Mouse (Mus musculus) CH12.LX (cell line): ENCODE measurements around the gene Gm10382. TPM values are rescaled to one million over a fixed set of nuclear protein-coding genes. Genes with fewer than 3 reads are reported as not detected.

Experiments
- DNase-seq: peaks from one replicate; pipeline ENCODE4 v3.0.0-alpha.2; 2013; ENCODE audit errors: extremely low read depth
- H3K27ac ChIP-seq: 2 replicates; pipeline ENCODE4 v1.5.1; 2012; ENCODE audit warnings: low read depth, mild to moderate bottlenecking, control low read depth, moderate library complexity; ENCODE audit not compliant: insufficient read depth
- H3K27me3 ChIP-seq: replicated peaks from 2 replicates; pipeline ENCODE3; 2012; ENCODE audit warnings: inconsistent platforms
- H3K36me3 ChIP-seq, 2 experiments: replicated peaks in 1 of 2; 2 replicates each; pipeline versions ENCODE3 to v1.6.1; 2012; ENCODE audit warnings: inconsistent platforms in 1 of 2, low read length in 1 of 2, mild to moderate bottlenecking in 1 of 2, mixed read lengths in 1 of 2, moderate library complexity in 1 of 2; ENCODE audit not compliant: control insufficient read depth in 1 of 2, insufficient read depth in 1 of 2
- H3K4me1 ChIP-seq, 2 experiments: 2 replicates each; pipeline ENCODE4 v1.6.1; 2012; ENCODE audit warnings: inconsistent platforms in 1 of 2, moderate library complexity in 1 of 2; ENCODE audit not compliant: insufficient read depth in 2 of 2, control insufficient read depth in 1 of 2
- H3K4me2 ChIP-seq: 2 replicates; pipeline ENCODE4 v1.6.1; 2012; ENCODE audit warnings: low read depth, mild to moderate bottlenecking, control low read depth; ENCODE audit not compliant: poor library complexity, insufficient read depth, severe bottlenecking
- H3K4me3 ChIP-seq, 3 experiments: fragments of 150-350 bp in 1 of 3; sonication (generic) in 1 of 3; replicated peaks in 1 of 3; 2 replicates each; pipeline versions ENCODE3 to v1.5.1; 2011 to 2012; ENCODE audit warnings: low read depth in 2 of 3, low read length in 2 of 3, mild to moderate bottlenecking in 2 of 3, moderate library complexity in 2 of 3, control low read depth in 1 of 3, improper control_type of control experiment in 1 of 3, inconsistent platforms in 1 of 3, mixed read lengths in 1 of 3; ENCODE audit not compliant: poor library complexity in 1 of 3
- H3K79me2 ChIP-seq: replicated peaks from 2 replicates; pipeline ENCODE4 v1.6.1; 2012; ENCODE audit warnings: mild to moderate bottlenecking, moderate library complexity; ENCODE audit not compliant: control insufficient read depth, poor library complexity, insufficient read depth, severe bottlenecking; ENCODE audit errors: extremely low read depth
- H3K9ac ChIP-seq: 2 replicates; pipeline ENCODE4 v1.6.1; 2012; ENCODE audit warnings: low read depth, mild to moderate bottlenecking, control low read depth, moderate library complexity; ENCODE audit not compliant: insufficient read depth
- H3K9me3 ChIP-seq: replicated peaks from 2 replicates; pipeline ENCODE3; 2012; ENCODE audit warnings: low read length, inconsistent platforms, mixed read lengths
- BHLHE40 ChIP-seq: IDR thresholded peaks from 2 replicates; pipeline ENCODE4 v1.6.1; 2011; ENCODE audit warnings: mild to moderate bottlenecking, low read depth, low read length, improper control_type of control experiment
- ELF1 ChIP-seq: IDR thresholded peaks from 2 replicates; pipeline ENCODE4 v1.6.1; 2014; ENCODE audit warnings: low read depth, mild to moderate bottlenecking, inconsistent platforms, low read length, improper control_type of control experiment
- EP300 ChIP-seq: IDR thresholded peaks from 2 replicates; pipeline ENCODE4 v1.6.1; 2011; ENCODE audit warnings: low read length, improper control_type of control experiment
- MEF2A ChIP-seq: IDR thresholded peaks from 2 replicates; pipeline ENCODE4 v1.6.1; 2014; ENCODE audit warnings: low read depth, mild to moderate bottlenecking, inconsistent platforms, low read length, improper control_type of control experiment, borderline replicate concordance
- MXI1 ChIP-seq: IDR thresholded peaks from 2 replicates; pipeline ENCODE4 v1.6.1; 2011; ENCODE audit warnings: mild to moderate bottlenecking, low read depth, low read length, improper control_type of control experiment
- NELFE ChIP-seq: IDR thresholded peaks from 2 replicates; pipeline ENCODE4 v1.6.1; 2011; ENCODE audit warnings: low read depth, low read length, improper control_type of control experiment
- PAX5 ChIP-seq: IDR thresholded peaks from 2 replicates; pipeline ENCODE4 v1.6.1; 2012; ENCODE audit warnings: low read length, inconsistent platforms, mixed read lengths
- dilution Hi-C: fragments of 300-500 bp; cut with MboI; formaldehyde crosslinking; loops from 2 replicates; pipeline ENCODE4 v1.14.3; 2020; ENCODE audit warnings: low sequenced_read_pairs; ENCODE audit not compliant: extremely low pct_unique_long_range_greater_than_20kb, extremely low pct_ligation_motif_present
- in situ Hi-C: fragments of 300-500 bp; cut with MboI; formaldehyde crosslinking; loops from 3 replicates; pipeline ENCODE4 v1.14.3; 2019; ENCODE audit warnings: low sequenced_read_pairs, low pct_ligation_motif_present, low pct_unique_long_range_greater_than_20kb, mixed read lengths
- polyA plus RNA-seq: library from polyadenylated mRNA; unstranded; fragments of >175 nt; gene quantifications from 2 replicates; pipeline ENCODE4 v1.2.1, GENCODE M21; 2012; ENCODE audit warnings: low read depth; ENCODE audit not compliant: insufficient read length
- total RNA-seq, 2 experiments: library from RNA; depleted of rRNA; stranded (reverse); fragments of 300-350 nt in 1 of 2; fragments of >200 nt in 1 of 2; gene quantifications; 2 replicates each; pipeline ENCODE4 v1.2.3; 2012 to 2014

Gm10382 gene
- total and polyA plus RNA-seq, 3 experiments, result 0.59 to 1.1 TPM; not detected in 1

DNA sequence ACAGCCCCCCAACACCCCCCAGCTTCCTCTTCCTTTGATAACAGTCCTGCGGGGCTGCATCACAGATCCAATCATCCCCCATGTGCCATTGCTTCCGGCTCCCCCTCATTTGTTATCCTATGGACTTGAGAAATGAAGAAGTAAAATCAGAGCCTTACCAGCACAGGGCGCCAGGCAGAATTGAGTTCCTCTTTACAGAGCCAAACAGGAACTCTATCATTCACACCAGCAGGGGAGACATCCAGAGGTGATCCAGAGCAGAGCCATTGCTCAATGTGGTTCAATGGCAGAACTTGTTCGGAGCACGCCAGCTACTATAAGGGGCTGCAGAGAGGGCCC lies 30.9 kb upstream of the Gm10382 start:
- Histone ChIP-seq H3K4me3 (peak overlapping the region in 2 of 3 experiments; percentile 16 to 30), H3K4me1 (peaks cover 5 to 35% of the 10 kb centered on the region in 2 experiments; a peak in 3 of 4 replicates)
- TF ChIP-seq ELF1 (0 out of 2 replicates have a peak, but pooled peaks have one; percentile 12), NELFE (no peak), PAX5 (no peak)
- TF ChIP-seq, all 38 proteins: peak for 1
- Histone ChIP-seq H3K4me2 (peak overlapping the region; percentile 90), H3K79me2 (no peaks in the 10 kb centered on the region), H3K36me3 (no peaks in the 10 kb centered on the region), H3K27ac (no peak overlapping the region), H3K27me3 (no peaks in the 10 kb centered on the region), H3K9ac (no peak overlapping the region), H3K9me3 (peaks cover 17% of the 10 kb centered on the region)
- DNase-seq, result peak; percentile 66
- dilution Hi-C loops, result no loop called here
- in situ Hi-C loops, result loop anchor here (5.0 kb wide), 1 partner anchor 86 kb away; no protein-coding TSS in a partner anchor

DNA sequence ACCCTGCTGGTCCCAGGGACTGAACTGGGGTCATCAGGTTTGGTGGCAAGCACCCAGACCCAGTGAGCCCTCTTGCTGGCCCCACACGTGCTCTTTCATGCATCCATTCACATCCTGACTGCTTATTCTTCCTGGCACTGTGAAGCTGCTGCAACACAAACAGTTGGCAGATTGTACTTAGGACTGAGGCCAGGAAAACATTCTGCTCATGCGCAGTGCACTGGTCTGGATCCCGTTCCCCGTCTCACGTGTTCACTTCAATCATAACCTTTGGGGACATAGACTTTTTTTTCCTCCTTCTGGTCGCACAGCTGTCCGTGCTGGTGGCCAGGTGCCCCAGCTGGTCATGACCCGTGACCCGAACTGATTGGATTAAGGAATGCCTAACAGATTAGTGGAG lies 28.6 kb upstream of the Gm10382 start:
- Histone ChIP-seq H3K36me3 (no peaks in the 10 kb centered on the region), H3K4me2 (no peak overlapping the region), H3K9me3 (peaks cover 17% of the 10 kb centered on the region), H3K27ac (no peak overlapping the region), H3K4me1 (peaks cover 4 to 24% of the 10 kb centered on the region in 2 experiments; a peak in 3 of 4 replicates), H3K27me3 (no peaks in the 10 kb centered on the region), H3K9ac (no peak overlapping the region), H3K79me2 (no peaks in the 10 kb centered on the region), H3K4me3 (no peak overlapping the region)
- DNase-seq, result no peak
- in situ Hi-C loops (no loop called here), dilution Hi-C loops (no loop called here)
- TF ChIP-seq PAX5, result no peak
- TF ChIP-seq MEF2A, result no peak
- no peak for TF ChIP-seq MXI1

DNA sequence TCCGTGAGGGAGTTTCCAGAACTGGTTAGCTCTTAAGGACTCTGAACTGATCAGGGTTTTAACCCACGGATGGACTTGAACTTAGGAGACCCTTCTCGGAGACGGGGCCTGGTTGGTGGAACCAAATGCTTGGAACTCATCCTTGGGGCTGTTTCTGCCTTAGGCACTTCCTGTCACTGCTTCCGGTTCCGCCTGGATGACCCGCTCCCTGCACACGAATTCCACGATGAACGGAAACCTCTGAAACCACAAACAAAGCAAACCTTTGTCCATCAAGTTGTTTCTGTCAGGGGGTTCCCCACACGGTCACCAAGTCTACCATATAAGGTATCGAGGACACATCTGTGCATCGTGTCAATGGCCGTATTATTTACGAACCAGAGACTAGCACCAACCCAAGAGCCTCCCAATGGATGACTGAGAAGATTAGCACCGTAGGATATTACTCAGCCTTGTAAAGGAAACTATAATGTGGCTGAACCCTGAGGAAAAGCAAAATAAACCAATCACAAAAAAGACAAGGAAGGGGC lies 28.1 kb upstream of the Gm10382 start:
- Histone ChIP-seq H3K4me2 (no peak overlapping the region), H3K27ac (no peak overlapping the region), H3K4me3 (no peak overlapping the region), H3K79me2 (no peaks in the 10 kb centered on the region), H3K9ac (no peak overlapping the region), H3K36me3 (no peaks in the 10 kb centered on the region), H3K4me1 (peaks cover 2 to 21% of the 10 kb centered on the region in 2 experiments; a peak in 3 of 4 replicates), H3K9me3 (peaks cover 17% of the 10 kb centered on the region), H3K27me3 (no peaks in the 10 kb centered on the region)
- dilution Hi-C loops (no loop called here), in situ Hi-C loops (no loop called here)
- no peak for TF ChIP-seq EP300
- peak; percentile 5; the same call in 1 of the 2 replicates for TF ChIP-seq BHLHE40
- no peak for DNase-seq
